Mouse (Mus musculus) MEL (cell line): ENCODE data around the gene Alox8.

Experiments used
- CTCF ChIP-seq, 3 experiments: IDR thresholded peaks in 2 of 3; conservative IDR thresholded peaks in 1 of 3; 2 replicates each; pipeline ENCODE4 v1.5.1; 2011 to 2012; ENCODE audit warnings: low read length in 3 of 3, low read depth in 2 of 3, mild to moderate bottlenecking in 2 of 3, improper control_type of control experiment in 1 of 3, inconsistent platforms in 1 of 3, mixed read lengths in 1 of 3, moderate library complexity in 1 of 3; ENCODE audit not compliant: control insufficient read depth in 1 of 3, insufficient read depth in 1 of 3, poor library complexity in 1 of 3, severe bottlenecking in 1 of 3
- E2F4 ChIP-seq: IDR thresholded peaks from 2 replicates; pipeline ENCODE4 v1.6.1; 2011; ENCODE audit warnings: low read depth, low read length, improper control_type of control experiment, borderline replicate concordance
- EP300 ChIP-seq, 2 experiments: IDR thresholded peaks; 2 replicates each; pipeline ENCODE4 v1.6.1; 2011; ENCODE audit warnings: improper control_type of control experiment in 2 of 2, low read length in 2 of 2, low read depth in 1 of 2, mild to moderate bottlenecking in 1 of 2
- KAT2A ChIP-seq: conservative IDR thresholded peaks from 2 replicates; pipeline ENCODE4 v1.6.1; 2012; ENCODE audit warnings: low read depth, low read length, improper control_type of control experiment, inconsistent platforms
- MAX ChIP-seq: IDR thresholded peaks from 2 replicates; pipeline ENCODE4 v1.6.1; 2011; ENCODE audit warnings: low read length, improper control_type of control experiment
- MEF2A ChIP-seq: IDR thresholded peaks from 2 replicates; pipeline ENCODE4 v1.6.1; 2014; ENCODE audit warnings: low read depth, mild to moderate bottlenecking, inconsistent platforms, low read length, improper control_type of control experiment; ENCODE audit not compliant: poor library complexity, insufficient replicate concordance, severe bottlenecking; ENCODE audit errors: extremely low read depth
- NELFE ChIP-seq: IDR thresholded peaks from 2 replicates; pipeline ENCODE4 v1.6.1; 2011; ENCODE audit warnings: low read depth, low read length, improper control_type of control experiment
- POLR2A ChIP-seq, 2 experiments: IDR thresholded peaks; 2 replicates each; pipeline ENCODE4 v1.6.1; 2011 to 2012; ENCODE audit warnings: low read length in 2 of 2, mild to moderate bottlenecking in 2 of 2, control low read depth in 1 of 2, improper control_type of control experiment in 1 of 2, low read depth in 1 of 2, moderate library complexity in 1 of 2; ENCODE audit not compliant: control insufficient read depth in 1 of 2, insufficient read depth in 1 of 2, poor library complexity in 1 of 2
- POLR2AphosphoS2 ChIP-seq: IDR thresholded peaks from 2 replicates; pipeline ENCODE4 v1.6.1; 2011; ENCODE audit warnings: low read length, improper control_type of control experiment
- POLR2AphosphoS5 ChIP-seq: IDR thresholded peaks from 2 replicates; pipeline ENCODE4 v1.6.1; 2012; ENCODE audit warnings: low read depth, borderline replicate concordance, mild to moderate bottlenecking, inconsistent platforms, low read length, moderate library complexity, mixed read lengths
- UBTF ChIP-seq: IDR thresholded peaks from 2 replicates; pipeline ENCODE4 v1.6.1; 2012; ENCODE audit warnings: low read depth, mild to moderate bottlenecking, inconsistent platforms, low read length, improper control_type of control experiment, moderate library complexity, borderline replicate concordance; ENCODE audit not compliant: insufficient read depth

DNA sequence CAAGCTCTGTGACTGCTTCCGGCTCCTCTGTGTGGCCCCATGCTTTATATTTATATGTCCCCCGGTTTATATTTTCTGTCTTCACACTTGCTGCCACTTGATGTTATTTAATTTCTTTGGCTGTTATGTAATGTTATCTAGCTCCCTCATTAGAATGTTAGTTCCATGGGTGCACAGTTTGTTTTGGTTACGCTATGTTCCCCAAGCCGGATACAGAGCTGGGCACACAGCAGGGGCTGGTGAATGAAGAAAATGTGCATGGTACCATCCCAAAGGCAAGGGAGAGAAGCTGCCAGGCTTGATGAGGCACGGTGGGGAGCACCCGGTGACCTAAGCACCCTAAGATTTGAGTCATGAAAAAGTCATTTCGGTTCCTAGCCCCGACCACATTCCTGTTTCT, 43.8 kb downstream of the Alox8 start:
- TF ChIP-seq MEF2A = no peak
- no peak for TF ChIP-seq CTCF (IDR thresholded peaks at IDR 0.05 in 2 of 3, conservative IDR thresholded peaks at IDR 0.05 in 1 of 3; ENCODE audit: control insufficient read depth in 1 of 3, insufficient read depth in 1 of 3, low read depth in 2 of 3, low read length in 3 of 3, poor library complexity in 1 of 3, severe bottlenecking in 1 of 3)
- no peak for TF ChIP-seq POLR2AphosphoS2
- no peak for TF ChIP-seq E2F4
- TF ChIP-seq MAX = no peak
- no peak for TF ChIP-seq EP300 (IDR thresholded peaks at IDR 0.05; ENCODE audit: low read depth in 1 of 2, low read length in 2 of 2)
- TF ChIP-seq POLR2A (IDR thresholded peaks at IDR 0.05; ENCODE audit: control insufficient read depth in 1 of 2, insufficient read depth in 1 of 2, low read depth in 1 of 2, low read length in 2 of 2, poor library complexity in 1 of 2) = no peak
- TF ChIP-seq NELFE = no peak
- no peak for TF ChIP-seq UBTF
- no peak for TF ChIP-seq POLR2AphosphoS5
- no peak for TF ChIP-seq KAT2A
